Comparison of ENCODE assay signal across 26 mouse cellular contexts in genomic region chr3:145325402-145325801, GRCm38 (mm10). TPM values are rescaled to one million over a fixed set of nuclear protein-coding genes. Genes with fewer than 3 reads are reported as not detected.
DNase-seq lines count a peak whose midpoint lies in the region; ATAC-seq and TF ChIP-seq lines count a peak whose summit lies in the region.
"Had no signal": no experiment of that assay in that cellular context is flagged by ENCODE, and none has a peak within 500 bp of the region (broad histone marks: within the 10 kb centered on the region; RNA-seq: fewer than 3 reads in every experiment).

No protein-coding gene starts in this region.

- DNase-seq in liver, embryonic 11.5 days (ENCODE audit: low spot score), result no peak
- DNase-seq in liver (no peak), MEL (ENCODE audit: low read depth, low spot score) (peak; percentile 8)
- DNase-seq in liver, embryonic 13.5 days, result no peak
- DNase-seq in hindbrain, postnatal 0 days (ENCODE audit: low spot score), result no peak
- DNase-seq in kidney, postnatal 4 days, result no peak
- no peak for DNase-seq in left cerebral cortex, postnatal 36 days (ENCODE audit: low spot score in 2 of 2)
- DNase-seq: adrenal gland, adult 8-10 months; adrenal gland, postnatal 14 days; adrenal gland, postnatal 36 days; cerebellum, adult 11-12 months; cerebellum, adult 2 months; cerebellum, adult 9-10 months; cerebellum, postnatal 10 days; cerebellum, postnatal 25 days had no signal

- no peak overlapping the region for H3K4me2 ChIP-seq in liver, embryonic 11.5 days
- no peak overlapping the region for H3K4me2 ChIP-seq in liver, embryonic 13.5 days
- H3K4me2 ChIP-seq in liver, embryonic 15.5 days, result no peak overlapping the region
- H3K4me2 ChIP-seq in hindbrain, postnatal 0 days (ENCODE audit: low read depth, low read length), result no peak overlapping the region
- H3K4me2 ChIP-seq: embryonic facial prominence, embryonic 12.5 days; forebrain, embryonic 12.5 days had no signal

- H3K79me2 ChIP-seq in MEL (ENCODE audit: control insufficient read depth, insufficient read depth, low read length, poor library complexity), result no peaks in the 10 kb centered on the region

- no peak overlapping the region for H3K27ac ChIP-seq in liver, embryonic 11.5 days (ENCODE audit: low read depth, low read length)
- H3K27ac ChIP-seq in MEL (ENCODE audit: control insufficient read depth, low read depth, low read length), result no peak overlapping the region
- H3K27ac ChIP-seq in liver, embryonic 13.5 days, result no peak overlapping the region
- H3K27ac ChIP-seq in liver, embryonic 15.5 days (replicated peaks), result no peak overlapping the region
- H3K27ac ChIP-seq in hindbrain, postnatal 0 days, result no peak overlapping the region
- H3K27ac ChIP-seq: embryonic facial prominence, embryonic 10.5 days; embryonic facial prominence, embryonic 12.5 days; forebrain, embryonic 10.5 days; forebrain, embryonic 12.5 days had no signal

- no peaks in the 10 kb centered on the region for H3K9me3 ChIP-seq in liver, embryonic 11.5 days (ENCODE audit: control insufficient read depth, low read length)
- no peaks in the 10 kb centered on the region for H3K9me3 ChIP-seq in MEL (replicated peaks; ENCODE audit: insufficient read depth, low read length)
- H3K9me3 ChIP-seq in liver, embryonic 13.5 days (replicated peaks), result no peaks in the 10 kb centered on the region
- H3K9me3 ChIP-seq in liver, embryonic 15.5 days (replicated peaks), result no peaks in the 10 kb centered on the region
- H3K9me3 ChIP-seq in hindbrain, postnatal 0 days (ENCODE audit: low read length), result no peaks in the 10 kb centered on the region
- H3K9me3 ChIP-seq: embryonic facial prominence, embryonic 10.5 days; embryonic facial prominence, embryonic 12.5 days; forebrain, embryonic 10.5 days; forebrain, embryonic 12.5 days had no signal

- H3K4me3 ChIP-seq in liver, embryonic 11.5 days (ENCODE audit: low read depth, low read length), result no peak overlapping the region
- H3K4me3 ChIP-seq in MEL (ENCODE audit: control insufficient read depth in 1 of 2, insufficient read depth in 1 of 2, low read depth in 2 of 2, low read length in 2 of 2), result no peak overlapping the region
- H3K4me3 ChIP-seq in liver, embryonic 13.5 days (replicated peaks), result no peak overlapping the region
- no peak overlapping the region for H3K4me3 ChIP-seq in liver, embryonic 15.5 days (replicated peaks)
- no peak overlapping the region for H3K4me3 ChIP-seq in hindbrain, postnatal 0 days (ENCODE audit: low read length)
- H3K4me3 ChIP-seq: embryonic facial prominence, embryonic 10.5 days; embryonic facial prominence, embryonic 12.5 days; erythroblast, embryonic 14.5 days; forebrain, embryonic 10.5 days; forebrain, embryonic 12.5 days had no signal

- TF ChIP-seq CTCF in MEL (IDR thresholded peaks at IDR 0.05 in 2 of 3, conservative IDR thresholded peaks at IDR 0.05 in 1 of 3; ENCODE audit: control insufficient read depth in 1 of 3, insufficient read depth in 1 of 3, low read depth in 2 of 3, low read length in 3 of 3, poor library complexity in 1 of 3, severe bottlenecking in 1 of 3), result no peak
- no peak for TF ChIP-seq CTCF in hindbrain, postnatal 0 days (IDR thresholded peaks at IDR 0.05; ENCODE audit: low read depth)

- H3K9ac ChIP-seq in liver, embryonic 11.5 days (ENCODE audit: low read depth, low read length), result no peak overlapping the region
- no peak overlapping the region for H3K9ac ChIP-seq in MEL (ENCODE audit: control insufficient read depth, low read depth, low read length, poor library complexity, severe bottlenecking)
- H3K9ac ChIP-seq in liver, embryonic 13.5 days, result no peak overlapping the region
- H3K9ac ChIP-seq in liver, embryonic 15.5 days, result no peak overlapping the region
- H3K9ac ChIP-seq in hindbrain, postnatal 0 days (replicated peaks; ENCODE audit: low read length), result no peak overlapping the region
- H3K9ac ChIP-seq: embryonic facial prominence, embryonic 12.5 days; forebrain, embryonic 12.5 days had no signal

- no peak; a peak in 1 of 4 replicates for TF ChIP-seq EP300 in MEL (IDR thresholded peaks at IDR 0.05; ENCODE audit: low read depth in 1 of 2, low read length in 2 of 2)

- TF ChIP-seq RAD21 in MEL (IDR thresholded peaks at IDR 0.05; ENCODE audit: low read depth, low read length), result no peak

- intact Hi-C loops in left cerebral cortex, postnatal 36 days (cut with DNase I), result no loop called here

- no peaks in the 10 kb centered on the region for H3K27me3 ChIP-seq in liver, embryonic 11.5 days (replicated peaks; ENCODE audit: control insufficient read depth, insufficient read depth, low read length)
- no peaks in the 10 kb centered on the region for H3K27me3 ChIP-seq in MEL (ENCODE audit: control insufficient read depth in 1 of 2, insufficient read depth in 2 of 2, low read length in 2 of 2)
- no peaks in the 10 kb centered on the region for H3K27me3 ChIP-seq in liver, embryonic 13.5 days
- H3K27me3 ChIP-seq in liver, embryonic 15.5 days, result no peaks in the 10 kb centered on the region
- no peaks in the 10 kb centered on the region for H3K27me3 ChIP-seq in hindbrain, postnatal 0 days (ENCODE audit: insufficient read depth, low read length)
- H3K27me3 ChIP-seq: embryonic facial prominence, embryonic 12.5 days; forebrain, embryonic 12.5 days had no signal

- TF ChIP-seq POLR2A in MEL (IDR thresholded peaks at IDR 0.05; ENCODE audit: control insufficient read depth in 1 of 2, insufficient read depth in 1 of 2, low read depth in 1 of 2, low read length in 2 of 2, poor library complexity in 1 of 2), result no peak

- WGBS in liver, embryonic 11.5 days, result 71% methylated on average over 3 of the region's 3 CpGs
- WGBS in liver, embryonic 13.5 days (ENCODE audit: insufficient replicate concordance), result 43% methylated on average over 3 of the region's 3 CpGs
- WGBS in liver, embryonic 15.5 days (ENCODE audit: insufficient replicate concordance), result 52% methylated on average over 3 of the region's 3 CpGs
- WGBS in hindbrain, postnatal 0 days, result 88% methylated on average over 3 of the region's 3 CpGs

- no peaks in the 10 kb centered on the region for H3K36me3 ChIP-seq in liver, embryonic 11.5 days (ENCODE audit: control insufficient read depth, insufficient read depth, low read length)
- no peaks in the 10 kb centered on the region for H3K36me3 ChIP-seq in MEL (ENCODE audit: control insufficient read depth in 1 of 2, insufficient read depth in 2 of 2, low read length in 2 of 2)
- H3K36me3 ChIP-seq in liver, embryonic 13.5 days, result no peaks in the 10 kb centered on the region
- H3K36me3 ChIP-seq in liver, embryonic 15.5 days (replicated peaks), result no peaks in the 10 kb centered on the region
- no peaks in the 10 kb centered on the region for H3K36me3 ChIP-seq in hindbrain, postnatal 0 days (ENCODE audit: insufficient read depth, low read length)
- H3K36me3 ChIP-seq: embryonic facial prominence, embryonic 10.5 days; embryonic facial prominence, embryonic 12.5 days; forebrain, embryonic 10.5 days; forebrain, embryonic 12.5 days had no signal

- peak; percentile 73 for ATAC-seq in liver, embryonic 11.5 days (replicated peaks; ENCODE audit: low FRiP score)
- peak; percentile 71 for ATAC-seq in liver, embryonic 13.5 days (ENCODE audit: low read depth)
- ATAC-seq in liver, embryonic 15.5 days (ENCODE audit: insufficient read depth), result peak; percentile 64
- ATAC-seq in hindbrain, postnatal 0 days, result no peak
- ATAC-seq: activated CD4-positive, CD25-positive, alpha-beta regulatory T cell, adult 4 months; forebrain, embryonic 14.5 days; forebrain, embryonic 16.5 days; Patski had no signal

- H3K4me1 ChIP-seq in liver, embryonic 11.5 days (replicated peaks; ENCODE audit: control insufficient read depth, insufficient read depth, low read length), result no peaks in the 10 kb centered on the region
- H3K4me1 ChIP-seq in MEL (ENCODE audit: control insufficient read depth in 1 of 2, insufficient read depth in 2 of 2, low read length in 2 of 2), result no peaks in the 10 kb centered on the region
- no peaks in the 10 kb centered on the region for H3K4me1 ChIP-seq in liver, embryonic 13.5 days (replicated peaks)
- no peaks in the 10 kb centered on the region for H3K4me1 ChIP-seq in liver, embryonic 15.5 days (replicated peaks)
- H3K4me1 ChIP-seq in hindbrain, postnatal 0 days (ENCODE audit: insufficient read depth, low read length), result no peaks in the 10 kb centered on the region
- H3K4me1 ChIP-seq: embryonic facial prominence, embryonic 10.5 days; forebrain, embryonic 12.5 days had no signal

TF ChIP-seq in MEL, 35 proteins besides CTCF, POLR2A, EP300 and RAD21:
- TF ChIP-seq ZKSCAN1 (IDR thresholded peaks at IDR 0.05; ENCODE audit: low read depth, low read length) (no peak), JUND (IDR thresholded peaks at IDR 0.05; ENCODE audit: low read depth, low read length) (no peak), TCF12 (IDR thresholded peaks at IDR 0.05; ENCODE audit: low read depth, low read length) (0 out of 2 replicates have a peak, but pooled peaks have one; percentile 35)

RNA-seq across cellular contexts. Expression of gene Col24a1, which starts 33.1 kb away (rescaled TPM):
- 0.44 and 0.64 TPM in 2 replicates for polyA plus RNA-seq in liver, embryonic 11.5 days (2014; fragmentation: Nextera tagmentation; extraction: Ambion mirVana)
- total RNA-seq in MEL (2012; rRNA removed), result not detected in 2 replicates
- not detected for polyA plus RNA-seq in MEL (2012; ENCODE audit: insufficient read depth in 1 of 2, insufficient read length in 2 of 2, low read depth in 1 of 2, low replicate concordance in 2 of 2, missing spikeins in 1 of 2)
- 0.18 and 0.24 TPM in 2 replicates for polyA plus RNA-seq in liver, embryonic 13.5 days (2015; fragmentation: Nextera tagmentation; extraction: Ambion mirVana)
- polyA plus RNA-seq in liver, embryonic 15.5 days (2015; fragmentation: Nextera tagmentation; extraction: Ambion mirVana), result 0.21 TPM in 2 replicates
- total RNA-seq in hindbrain, postnatal 0 days (2014; rRNA removed), result 1.0 and 2.1 TPM in 2 replicates
- polyA plus RNA-seq in hindbrain, postnatal 0 days (2015; fragmentation: Nextera tagmentation; extraction: Ambion mirVana), result 1.4 and 1.8 TPM in 2 replicates
- 1 to 10 TPM; 1.9 to 3.6 TPM for total RNA-seq in left cerebral cortex, postnatal 36 days (2021)
- total RNA-seq: adrenal gland, adult 18-20 months; adrenal gland, adult 8-10 months; adrenal gland, postnatal 36 days had no signal
- polyA plus RNA-seq: activated CD4-positive, CD25-positive, alpha-beta regulatory T cell, adult 4 months; erythroblast, embryonic 14.5 days had no signal
